Mouse (Mus musculus) C2C12 (cell line): ENCODE data around the gene Helq. TPM values are rescaled to one million over a fixed set of nuclear protein-coding genes. Genes with fewer than 3 reads are reported as not detected.

Source experiments
- H3K27me3 ChIP-seq: one replicate; pipeline ENCODE4 v1.6.1; 2011; ENCODE audit not compliant: control insufficient read depth, insufficient read depth, insufficient read length
- H3K36me3 ChIP-seq: one replicate; pipeline ENCODE4 v1.6.1; 2011; ENCODE audit not compliant: control insufficient read depth, insufficient read depth
- H3K4me3 ChIP-seq: one replicate; pipeline ENCODE4 v1.5.1; 2011; ENCODE audit warnings: mild to moderate bottlenecking, control low read depth; ENCODE audit not compliant: poor library complexity, insufficient read depth, severe bottlenecking
- H3K79me2 ChIP-seq: one replicate; pipeline ENCODE4 v1.6.1; 2011; ENCODE audit not compliant: control insufficient read depth, insufficient read depth
- H3K79me3 ChIP-seq: one replicate; pipeline ENCODE4 v1.6.1; 2011; ENCODE audit warnings: low read depth, control low read depth
- H3ac ChIP-seq: one replicate; pipeline ENCODE3; 2011; ENCODE audit warnings: low read depth; ENCODE audit not compliant: control insufficient read depth, insufficient read length
- CEBPB ChIP-seq: IDR thresholded peaks from one replicate; pipeline ENCODE4 v1.6.1; 2011; ENCODE audit warnings: low read depth, mild to moderate bottlenecking, control low read depth, moderate library complexity
- CTCF ChIP-seq: IDR thresholded peaks from one replicate; pipeline ENCODE4 v1.5.1; 2011; ENCODE audit not compliant: control insufficient read depth, insufficient read depth, insufficient read length
- FOSL1 ChIP-seq: IDR thresholded peaks from one replicate; pipeline ENCODE4 v1.8.0; 2011; ENCODE audit warnings: mild to moderate bottlenecking, low read length; ENCODE audit not compliant: poor library complexity, insufficient read depth, severe bottlenecking
- MAX ChIP-seq: IDR thresholded peaks from one replicate; pipeline ENCODE4 v1.6.1; 2011; ENCODE audit warnings: mild to moderate bottlenecking, control low read depth
- MYOD1 ChIP-seq: IDR thresholded peaks from one replicate; pipeline ENCODE4 v1.6.1; 2011; ENCODE audit warnings: low read depth; ENCODE audit not compliant: control insufficient read depth, insufficient read length
- MYOG ChIP-seq: IDR thresholded peaks from one replicate; pipeline ENCODE4 v1.6.1; 2011; ENCODE audit not compliant: control insufficient read depth, insufficient read length; ENCODE audit errors: extremely low read depth
- USF1 ChIP-seq: IDR thresholded peaks from one replicate; pipeline ENCODE4 v1.6.1; 2011; ENCODE audit warnings: low read depth, mild to moderate bottlenecking, control low read depth, moderate library complexity
- polyA plus RNA-seq: library from polyadenylated mRNA; unstranded; fragments of >200 nt; fragmentation: generic; extraction: Trizol; gene quantifications from one replicate; pipeline ENCODE4 v1.2.1, GENCODE M21; 2012; ENCODE audit warnings: missing spikeins

Gene Helq
- polyA plus RNA-seq, 1 experiment: 10.6 TPM

GRCm38 (mm10) chr5:100776900-100777299, 21.5 kb downstream of the Helq start:
- Histone ChIP-seq H3K79me2 (no peaks in the 10 kb centered on the region), H3K36me3 (peaks cover 58% of the 10 kb centered on the region), H3ac (no peak overlapping the region), H3K79me3 (no peaks in the 10 kb centered on the region), H3K27me3 (no peaks in the 10 kb centered on the region), H3K4me3 (no peak overlapping the region)
- TF ChIP-seq CEBPB (no peak), CTCF (no peak), MAX (no peak), MYOD1 (no peak), USF1 (no peak), FOSL1 (no peak), MYOG (no peak)

- Histone ChIP-seq H3K36me3 (peaks cover 63% of the 10 kb centered on the region), H3K27me3 (no peaks in the 10 kb centered on the region), H3ac (no peak overlapping the region), H3K79me2 (no peaks in the 10 kb centered on the region), H3K4me3 (no peak overlapping the region), H3K79me3 (no peaks in the 10 kb centered on the region)
- TF ChIP-seq CTCF (no peak), USF1 (no peak), MAX (no peak)
These were observed 22.5 kb downstream of the Helq start for GRCm38 (mm10) chr5:100775778-100776404.

GRCm38 (mm10) chr5:100771575-100771974, 26.8 kb downstream of the Helq start:
- no peaks in the 10 kb centered on the region for H3K79me3 ChIP-seq
- H3ac ChIP-seq: no peak overlapping the region
- no peaks in the 10 kb centered on the region for H3K79me2 ChIP-seq
- TF ChIP-seq CTCF (no peak), CEBPB (no peak), MAX (no peak), USF1 (no peak), MYOD1 (no peak), FOSL1 (no peak), MYOG (no peak)
- peaks cover 50% of the 10 kb centered on the region for H3K36me3 ChIP-seq
- no peak overlapping the region for H3K4me3 ChIP-seq
- H3K27me3 ChIP-seq: no peaks in the 10 kb centered on the region

GRCm38 (mm10) chr5:100766026-100766425, 32.4 kb downstream of the Helq start:
- H3ac ChIP-seq: no peak overlapping the region
- H3K79me2 ChIP-seq: no peaks in the 10 kb centered on the region
- peaks cover 30% of the 10 kb centered on the region for H3K36me3 ChIP-seq
- TF ChIP-seq MYOG: no peak
- TF ChIP-seq CTCF: no peak
- no peak for TF ChIP-seq MAX
- no peak for TF ChIP-seq CEBPB
- TF ChIP-seq USF1: no peak
- no peak for TF ChIP-seq MYOD1
- TF ChIP-seq FOSL1: no peak
- H3K27me3 ChIP-seq: no peaks in the 10 kb centered on the region
- H3K4me3 ChIP-seq: no peak overlapping the region
- no peaks in the 10 kb centered on the region for H3K79me3 ChIP-seq

- peaks cover 16% of the 10 kb centered on the region for H3K36me3 ChIP-seq
- no peaks in the 10 kb centered on the region for H3K79me2 ChIP-seq
- no peaks in the 10 kb centered on the region for H3K27me3 ChIP-seq
- no peaks in the 10 kb centered on the region for H3K79me3 ChIP-seq
- TF ChIP-seq FOSL1: no peak
- no peak for TF ChIP-seq MAX
- no peak for TF ChIP-seq MYOG
- no peak for TF ChIP-seq CTCF
- TF ChIP-seq USF1: no peak
- TF ChIP-seq CEBPB: no peak
- TF ChIP-seq MYOD1: no peak
- H3K4me3 ChIP-seq: no peak overlapping the region
- no peak overlapping the region for H3ac ChIP-seq
These were observed 36.7 kb downstream of the Helq start for GRCm38 (mm10) chr5:100761736-100762135.

GRCm38 (mm10) chr5:100760049-100760663, 38.2 kb downstream of the Helq start:
- Histone ChIP-seq H3ac (no peak overlapping the region), H3K79me2 (no peaks in the 10 kb centered on the region), H3K36me3 (peaks cover 8% of the 10 kb centered on the region), H3K4me3 (no peak overlapping the region), H3K79me3 (no peaks in the 10 kb centered on the region), H3K27me3 (no peaks in the 10 kb centered on the region)
- TF ChIP-seq CEBPB: no peak
- no peak for TF ChIP-seq USF1
